Mouse (Mus musculus) hindlimb bud, embryonic 11.5 days (tissue): ENCODE results near the gene Foxn3.
"Not testable (repeated sequence)": the region's sequence is repeated elsewhere in the genome, so short reads cannot be mapped to it uniquely, and the experiment has no call there.

Experiments used
- DNase-seq: peaks from one replicate; pipeline ENCODE4 v3.0.0-alpha.2; 2012; ENCODE audit warnings: low read depth, low spot score; ENCODE audit errors: extremely low spot score

The Foxn3 gene

GRCm38 (mm10) chr12:99195655-99196054, 367.7 kb downstream of the Foxn3 start:
- no peak for DNase-seq

GRCm38 (mm10) chr12:99194120-99194519, 369.3 kb downstream of the Foxn3 start:
- DNase-seq, result not testable (repeated sequence)

GRCm38 (mm10) chr12:99187671-99188070, 375.7 kb downstream of the Foxn3 start:
- DNase-seq, result no peak

- no peak for DNase-seq
Observed at GRCm38 (mm10) chr12:99186239-99186638, 377.1 kb downstream of the Foxn3 start.

- DNase-seq, result no peak
Observed at GRCm38 (mm10) chr12:99183261-99183792, 380.1 kb downstream of the Foxn3 start.

- no peak for DNase-seq
Observed at GRCm38 (mm10) chr12:99182338-99182737, 381.0 kb downstream of the Foxn3 start.

- DNase-seq, result no peak
Observed at GRCm38 (mm10) chr12:99180234-99180824, 383.1 kb downstream of the Foxn3 start.

GRCm38 (mm10) chr12:99174979-99175621, 388.3 kb downstream of the Foxn3 start:
- no peak for DNase-seq

DNA sequence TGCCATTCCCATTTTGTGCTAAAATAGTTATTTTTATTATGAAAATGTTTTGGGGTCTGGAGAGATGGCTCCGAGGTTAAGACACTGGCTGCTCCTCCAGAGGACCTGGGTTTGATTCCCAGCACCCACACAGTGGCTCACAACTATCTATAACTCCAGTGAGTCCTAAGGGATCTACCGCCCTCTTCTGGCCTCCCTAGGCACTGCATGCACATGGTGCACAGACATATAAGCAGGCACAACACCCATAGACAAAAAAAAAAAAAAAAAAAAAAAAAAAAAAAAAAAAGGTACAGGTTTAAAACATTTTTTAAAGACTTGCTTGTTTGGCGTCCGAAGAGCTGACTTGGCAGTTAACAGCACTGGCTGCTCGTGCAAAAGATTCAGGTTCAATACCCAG, 391.2 kb downstream of the Foxn3 start:
- DNase-seq, result no peak

- no peak for DNase-seq
Observed at GRCm38 (mm10) chr12:99169925-99170324, 393.5 kb downstream of the Foxn3 start.

DNA sequence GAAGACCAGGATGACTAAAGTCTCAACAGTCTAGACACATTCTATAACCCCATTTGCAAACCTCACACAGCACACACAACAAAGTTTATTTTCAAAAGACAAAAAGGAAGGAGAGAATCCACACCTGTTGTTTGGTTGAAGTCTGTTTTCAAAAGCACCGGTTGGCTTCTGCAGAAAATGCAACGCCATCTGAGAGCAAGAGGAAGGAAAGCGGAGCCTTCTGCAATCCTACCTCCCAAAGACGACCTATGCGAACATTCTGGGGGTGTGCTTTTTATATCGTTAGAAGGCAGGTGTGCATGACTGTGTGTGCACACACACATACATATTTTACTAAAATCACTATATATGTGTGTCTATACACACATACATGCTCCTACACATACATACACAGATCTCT, 397.3 kb downstream of the Foxn3 start:
- no peak for DNase-seq

- no peak for DNase-seq
Observed at GRCm38 (mm10) chr12:99163342-99163682, 400.1 kb downstream of the Foxn3 start.

GRCm38 (mm10) chr12:99162639-99163341, 400.6 kb downstream of the Foxn3 start:
- DNase-seq, result no peak

DNA sequence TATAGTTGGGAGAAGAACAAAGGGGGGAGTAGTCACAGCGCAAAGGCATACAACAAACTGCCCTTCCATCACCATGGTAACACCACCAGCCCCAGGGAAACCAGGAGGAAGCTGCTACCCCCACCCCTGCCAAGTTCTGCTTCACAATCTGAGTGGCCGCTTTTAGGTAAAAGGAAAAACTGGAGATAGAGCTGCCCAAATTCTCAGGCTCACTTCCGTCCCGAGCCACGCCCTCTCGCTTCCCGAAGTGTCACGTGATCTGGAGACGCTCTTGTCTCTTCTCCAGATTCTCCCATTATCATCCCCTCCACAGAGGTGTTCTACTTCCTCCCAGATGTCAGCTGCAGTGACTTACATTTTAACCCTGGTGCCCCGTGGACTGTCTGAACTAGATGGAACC, 401.2 kb downstream of the Foxn3 start:
- DNase-seq, result no peak

DNA sequence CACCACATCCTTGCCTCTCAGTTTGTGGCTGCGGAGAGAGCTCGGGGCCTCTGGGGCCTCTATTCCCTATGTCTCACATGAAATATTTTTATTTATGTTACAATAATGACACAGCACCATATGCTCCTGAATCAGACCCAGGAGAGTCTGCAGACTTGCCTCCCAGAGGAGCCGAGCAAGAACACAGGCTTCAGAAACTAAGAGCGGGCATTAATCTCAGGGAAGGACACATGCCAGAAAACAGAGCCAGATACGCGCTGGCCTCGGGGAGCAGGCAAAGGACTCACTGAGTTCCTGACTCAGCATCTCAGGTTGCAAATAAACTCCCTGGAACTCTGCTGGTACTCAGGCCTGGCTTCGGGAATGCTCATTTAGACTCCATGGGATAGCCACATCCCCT, 403.3 kb downstream of the Foxn3 start:
- no peak for DNase-seq

GRCm38 (mm10) chr12:99155904-99156303, 407.5 kb downstream of the Foxn3 start:
- DNase-seq, result no peak

DNA sequence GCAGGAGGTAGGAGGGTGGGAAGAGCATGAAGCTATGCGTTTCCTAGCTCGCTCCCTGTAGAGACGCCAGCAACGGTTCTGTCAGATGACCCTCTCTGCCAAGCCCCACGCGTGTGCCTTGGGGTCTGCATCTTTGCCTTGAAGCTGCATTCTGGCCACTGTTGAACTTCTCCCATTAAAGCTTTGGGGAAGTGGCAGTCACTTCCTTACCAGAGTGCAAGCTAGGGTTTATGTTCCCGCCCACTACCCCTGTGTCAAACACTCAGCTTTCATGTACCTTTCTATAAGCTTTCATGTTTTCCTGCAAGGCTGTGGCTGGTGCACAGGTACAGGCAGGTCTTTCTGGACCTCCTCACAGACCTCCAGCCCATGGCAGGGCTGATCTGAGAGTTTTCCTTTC, 409.2 kb downstream of the Foxn3 start:
- no peak for DNase-seq

- no peak for DNase-seq
Observed at GRCm38 (mm10) chr12:99153664-99154063, 409.7 kb downstream of the Foxn3 start.

- DNase-seq, result peak; percentile 5
Observed at GRCm38 (mm10) chr12:99150126-99150525, 413.3 kb downstream of the Foxn3 start.

- DNase-seq, result no peak
Observed at GRCm38 (mm10) chr12:99149193-99149592, 414.2 kb downstream of the Foxn3 start.
